Mouse (Mus musculus) MEL (cell line): ENCODE results near the gene Atg7.

Experiments used
- CTCF ChIP-seq, 3 experiments: IDR thresholded peaks in 2 of 3; conservative IDR thresholded peaks in 1 of 3; 2 replicates each; pipeline ENCODE4 v1.5.1; 2011 to 2012; ENCODE audit warnings: low read length in 3 of 3, low read depth in 2 of 3, mild to moderate bottlenecking in 2 of 3, improper control_type of control experiment in 1 of 3, inconsistent platforms in 1 of 3, mixed read lengths in 1 of 3, moderate library complexity in 1 of 3; ENCODE audit not compliant: control insufficient read depth in 1 of 3, insufficient read depth in 1 of 3, poor library complexity in 1 of 3, severe bottlenecking in 1 of 3
- ZKSCAN1 ChIP-seq: IDR thresholded peaks from 2 replicates; pipeline ENCODE4 v1.6.1; 2012; ENCODE audit warnings: low read depth, mild to moderate bottlenecking, inconsistent platforms, low read length, improper control_type of control experiment, moderate library complexity

DNA sequence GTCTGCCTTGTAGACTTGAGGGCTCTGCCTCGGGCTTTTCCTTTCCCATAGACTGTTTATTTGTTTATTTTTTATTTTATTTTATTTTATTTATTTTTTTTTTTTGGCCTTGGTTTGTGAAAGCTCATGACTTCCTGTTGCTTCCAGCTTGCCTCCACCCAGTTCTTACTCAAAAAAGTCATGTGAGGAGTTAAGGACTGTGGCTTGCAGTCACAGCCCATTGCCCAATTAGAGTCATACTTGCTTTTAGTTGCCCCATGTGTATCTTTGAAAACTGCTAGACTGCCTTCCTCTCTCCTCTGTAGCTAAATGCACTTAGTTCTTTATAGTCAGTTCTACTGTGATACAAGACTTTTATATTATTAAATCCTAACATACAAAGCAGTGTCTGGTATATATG lies 1.6 kb downstream of the Atg7 start:
- TF ChIP-seq CTCF (IDR thresholded peaks at IDR 0.05 in 2 of 3, conservative IDR thresholded peaks at IDR 0.05 in 1 of 3; ENCODE audit: control insufficient read depth in 1 of 3, insufficient read depth in 1 of 3, low read depth in 2 of 3, low read length in 3 of 3, poor library complexity in 1 of 3, severe bottlenecking in 1 of 3) (no peak), ZKSCAN1 (no peak)
